Mouse (Mus musculus) mouse embryonic stem cell (cell line): Measurements from ENCODE around the gene Rom1.
"Not testable (repeated sequence)": the region's sequence is repeated elsewhere in the genome, so short reads cannot be mapped to it uniquely, and the experiment has no call there.

Source experiments
- in situ Hi-C, 2 experiments: fragments of 300-500 bp; cut with MboI; formaldehyde crosslinking; loops; 1 replicate in 1 of 2; 3 replicates in 1 of 2; pipeline ENCODE4 v1.14.3; 2019 to 2020; ENCODE audit warnings: low sequenced_read_pairs in 2 of 2, low pct_unique_long_range_greater_than_20kb in 1 of 2, mixed read lengths in 1 of 2; ENCODE audit not compliant: unreplicated experiment in 1 of 2

Rom1 gene

DNA sequence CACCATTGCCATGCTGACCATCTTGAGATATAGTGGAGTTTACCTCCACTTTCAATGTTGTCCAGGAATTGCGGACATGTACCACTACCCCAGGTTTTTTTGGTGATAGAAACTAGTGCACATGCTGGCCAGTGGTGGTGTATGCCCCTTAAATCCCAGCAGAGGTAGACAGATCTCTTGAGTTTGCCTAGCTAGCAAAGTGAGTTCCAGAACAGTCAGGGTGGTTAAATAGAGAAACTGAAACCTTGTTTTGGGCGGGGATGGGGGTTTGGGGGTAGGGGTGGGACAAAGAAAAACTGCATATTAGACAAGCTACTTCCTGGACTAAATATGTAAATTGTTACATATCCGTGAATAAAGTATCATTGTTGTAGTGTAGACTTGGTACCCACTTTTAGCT lies 10.2 kb downstream of the Rom1 start:
- in situ Hi-C loops, result no loop called here

- in situ Hi-C loops, result no loop called here
Measured at GRCm38 (mm10) chr19:8914212-8914611, 14.9 kb downstream of the Rom1 start.

- in situ Hi-C loops, result no loop called here
Measured at GRCm38 (mm10) chr19:8911810-8912209, 17.3 kb downstream of the Rom1 start.

DNA sequence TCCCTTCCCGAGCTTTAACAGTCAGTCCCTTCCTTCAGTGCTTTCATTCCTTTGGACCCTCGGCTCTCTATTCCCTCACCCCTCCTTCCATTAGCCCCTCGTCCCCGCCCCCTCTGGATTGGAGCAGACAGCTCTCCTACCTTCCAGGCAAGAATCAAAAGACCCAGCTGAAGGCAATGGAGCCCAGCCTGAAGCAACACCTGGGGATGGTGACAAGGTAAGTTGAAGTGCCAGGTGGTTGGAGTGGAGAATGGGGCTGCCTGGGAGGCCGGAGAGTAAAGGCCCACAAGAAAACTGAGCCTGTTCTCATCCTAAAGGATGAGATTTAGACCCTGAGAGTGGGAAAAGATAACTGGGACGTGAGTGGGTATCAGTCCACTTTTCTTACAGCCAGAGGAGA lies 20.6 kb downstream of the Rom1 start:
- in situ Hi-C loops, result loop anchor here in 1 of 2 experiments (5.0 kb wide), 1 partner anchor 44 kb away; the partner anchor contains the start of gene Tut1

DNA sequence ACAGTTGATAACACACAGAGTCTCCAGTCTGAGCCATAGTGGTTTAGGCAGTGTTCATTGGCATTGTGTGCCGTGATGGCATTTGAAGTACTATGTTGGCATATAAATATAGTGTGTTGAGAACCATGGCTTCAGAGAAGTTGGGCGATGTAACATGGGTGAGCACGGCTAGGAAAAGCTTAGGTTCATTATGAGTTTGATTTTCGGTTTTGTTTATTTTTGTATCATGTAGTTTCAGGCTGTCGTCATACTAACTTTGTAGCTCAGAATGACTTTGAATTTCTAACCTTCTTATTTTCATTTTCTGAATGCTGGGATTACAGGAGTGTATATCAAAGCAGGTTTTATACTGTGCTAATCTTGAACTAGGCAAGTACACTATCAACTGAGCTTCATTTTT lies 25.7 kb downstream of the Rom1 start:
- in situ Hi-C loops, result no loop called here

DNA sequence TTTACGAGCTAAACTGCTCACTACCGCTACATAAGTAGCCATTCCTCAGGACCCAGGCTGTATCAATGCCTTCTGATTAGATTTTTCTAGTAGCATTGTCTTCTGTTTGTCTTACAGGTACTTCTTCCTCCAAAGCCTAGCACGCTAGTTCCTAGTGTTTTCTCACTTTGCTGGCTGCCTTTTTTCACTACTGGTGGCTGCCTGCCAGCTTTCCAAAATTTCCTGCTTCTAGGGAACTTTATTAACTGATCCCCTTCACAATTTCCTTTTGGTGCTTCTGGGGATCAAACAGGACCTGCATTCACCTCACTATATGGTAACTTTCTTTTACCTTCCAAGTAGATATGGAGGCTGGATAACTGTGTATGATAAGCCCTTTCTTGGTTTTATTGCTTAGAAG lies 30.1 kb downstream of the Rom1 start:
- in situ Hi-C loops, result no loop called here

DNA sequence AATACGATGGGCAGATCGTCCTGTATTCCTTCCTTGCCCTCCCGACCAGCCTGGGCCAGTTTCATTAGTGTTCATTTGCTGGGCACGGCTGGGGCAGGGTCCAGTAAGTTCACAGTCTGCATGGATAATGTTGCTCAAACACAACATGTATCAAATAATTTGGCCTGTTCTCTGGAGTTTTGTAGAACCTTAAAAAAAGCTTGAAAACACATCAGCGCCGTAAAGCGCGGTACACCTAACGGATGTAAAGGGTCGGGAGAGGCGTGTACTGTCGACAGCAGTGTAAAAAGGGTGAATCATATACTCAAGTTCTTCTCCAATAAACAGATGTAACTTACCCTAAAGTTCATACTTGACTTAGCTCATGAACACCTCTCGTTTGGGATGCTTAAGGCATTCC lies 30.6 kb downstream of the Rom1 start:
- in situ Hi-C loops, result no loop called here

GRCm38 (mm10) chr19:8897865-8898495 lies 31.2 kb downstream of the Rom1 start, which contains the start of gene Ganab:
Gene Ganab (plus strand): TSS chr19:8898071.
- in situ Hi-C loops, result no loop called here

- in situ Hi-C loops, result not testable (repeated sequence)
Measured at GRCm38 (mm10) chr19:8897211-8897864, 31.8 kb downstream of the Rom1 start.

DNA sequence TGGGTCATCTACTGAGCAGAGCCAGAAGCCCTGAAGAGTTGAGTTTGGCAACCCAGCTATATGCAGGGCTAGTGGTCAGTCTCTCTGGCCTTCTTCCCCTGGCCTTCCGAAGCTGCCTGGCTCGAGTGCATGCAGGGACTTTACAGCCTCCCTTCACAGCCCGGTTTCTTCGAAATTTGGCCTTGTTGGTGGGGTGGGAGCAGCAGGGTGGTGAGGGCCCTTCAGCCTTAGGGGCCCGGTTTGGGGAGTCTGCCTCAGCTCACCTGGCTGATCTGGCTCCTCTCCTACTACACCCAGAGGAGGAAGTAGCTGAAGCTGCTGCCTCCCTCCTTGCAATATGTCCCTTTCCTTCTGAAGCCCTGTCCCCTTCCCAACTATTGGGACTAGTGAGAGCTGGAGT lies 32.9 kb downstream of the Rom1 start:
- in situ Hi-C loops, result not testable (repeated sequence)

DNA sequence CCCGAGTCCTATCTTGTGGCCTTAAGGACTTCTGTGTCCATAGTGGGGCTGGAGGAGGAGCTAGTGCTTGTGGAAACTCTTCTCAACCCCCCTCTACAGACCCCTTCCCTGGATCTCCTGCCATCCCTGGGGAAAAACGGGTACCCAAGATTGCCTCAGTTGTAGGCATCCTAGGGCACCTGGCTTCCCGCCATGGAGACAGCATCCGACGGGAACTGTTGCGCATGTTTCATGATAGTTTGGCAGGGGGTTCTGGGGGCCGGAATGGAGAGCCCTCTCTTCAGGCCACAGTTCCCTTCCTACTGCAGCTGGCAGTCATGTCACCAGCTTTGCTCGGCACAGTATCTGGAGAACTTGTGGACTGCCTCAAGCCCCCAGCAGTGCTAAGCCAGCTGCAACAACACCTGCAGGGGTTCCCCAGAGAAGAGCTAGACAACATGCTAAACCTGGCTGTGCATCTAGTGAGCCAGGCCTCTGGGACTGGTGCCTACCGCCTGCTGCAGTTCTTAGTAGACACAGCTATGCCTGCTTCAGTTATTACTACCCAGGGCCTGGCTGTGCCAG lies 33.7 kb downstream of the Rom1 start:
- in situ Hi-C loops, result no loop called here

- in situ Hi-C loops, result no loop called here
Measured at GRCm38 (mm10) chr19:8892829-8893766, 36.1 kb downstream of the Rom1 start, which contains the start of gene Ints5. Gene Ints5 (plus strand): TSS chr19:8893005.

DNA sequence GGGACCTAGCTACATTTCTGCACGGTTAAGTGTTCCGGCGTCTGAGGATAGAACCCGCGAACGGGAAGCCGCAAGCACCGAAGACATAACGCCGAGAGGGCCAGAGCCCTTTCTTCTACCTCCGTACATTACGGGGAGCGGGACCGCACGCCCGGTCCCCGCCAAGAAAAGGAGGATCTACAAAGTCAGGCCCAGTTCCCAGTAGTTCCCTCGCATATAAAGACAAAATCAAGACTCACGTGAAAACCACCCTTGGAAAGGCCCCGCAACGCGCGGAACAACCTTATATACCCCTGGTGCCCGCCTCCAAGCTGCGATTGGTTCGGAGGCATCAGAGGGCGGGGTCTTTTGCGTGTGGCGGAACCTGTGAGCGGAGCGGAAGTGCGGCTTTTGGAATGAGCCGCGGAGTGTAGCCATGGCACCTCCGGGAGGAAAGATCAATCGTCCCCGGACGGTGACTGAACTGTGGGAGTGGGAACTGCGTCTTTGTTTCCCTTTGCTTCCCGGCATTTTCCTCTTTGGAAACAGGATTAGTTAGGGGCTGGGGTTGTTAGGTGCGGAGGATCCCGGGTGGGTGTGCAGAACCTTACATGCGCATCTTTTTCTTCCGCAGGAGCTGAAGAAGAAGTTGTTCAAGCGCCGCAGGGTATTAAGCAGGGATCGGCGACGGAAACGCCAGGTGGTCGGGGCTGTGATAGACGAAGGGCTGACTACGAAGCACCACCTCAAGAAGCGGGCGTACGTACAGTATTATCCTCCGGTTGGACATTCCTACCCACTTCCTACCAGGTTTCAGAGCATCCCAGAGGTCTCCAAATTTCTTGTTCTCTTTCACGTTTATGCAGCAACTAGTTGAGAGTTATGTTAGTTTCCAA lies 40.4 kb downstream of the Rom1 start, which contains the start of the genes 1810009A15Rik and Gm49416:
Gene 1810009A15Rik, plus strand, starts transcription at position 343 of the 875 bp plus-strand sequence.
Gene Gm49416, plus strand, starts transcription at position 416 of the 875 bp plus-strand sequence.
- in situ Hi-C loops, result no loop called here

DNA sequence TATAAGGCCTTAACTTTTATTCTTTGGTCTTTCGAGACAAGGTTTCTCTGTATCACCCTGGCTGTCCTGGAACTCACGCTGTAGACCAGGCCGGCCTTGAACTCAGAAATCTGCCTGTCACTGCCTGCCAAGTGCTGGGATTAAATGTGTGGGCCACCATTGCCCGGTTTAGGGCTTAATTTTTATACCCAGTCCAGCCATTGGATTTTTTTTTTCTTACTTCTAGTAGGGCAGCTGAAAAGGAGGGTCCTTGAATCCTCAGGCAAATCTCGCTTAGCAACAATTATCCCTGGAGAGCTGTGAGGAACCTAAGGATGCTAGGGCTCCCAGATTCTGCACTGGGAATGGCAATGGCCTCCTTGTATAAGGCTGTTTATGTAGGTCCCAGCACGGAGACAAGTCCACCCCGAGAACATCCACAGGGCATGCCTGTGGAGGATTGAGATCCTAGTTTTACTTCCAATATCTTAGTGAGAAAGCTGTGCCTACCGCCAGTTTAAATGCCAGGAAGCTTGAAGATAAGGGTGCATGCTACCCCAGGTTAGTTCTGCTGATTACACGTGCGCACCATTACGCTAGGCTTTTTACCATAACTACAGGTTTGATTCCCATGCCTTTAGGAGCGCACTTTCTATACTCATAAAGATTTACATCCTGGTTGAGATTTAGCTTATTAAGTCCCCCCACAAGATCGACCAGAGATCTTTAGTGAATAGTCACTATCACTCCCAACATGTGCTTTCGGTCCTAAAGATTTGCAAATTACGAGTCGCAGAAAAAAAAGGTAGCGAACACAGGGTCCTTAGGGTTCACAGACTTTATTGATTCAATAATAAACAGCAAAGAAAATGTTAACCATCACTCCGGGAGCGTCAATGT lies 41.3 kb downstream of the Rom1 start:
- in situ Hi-C loops, result no loop called here

- in situ Hi-C loops, result no loop called here
Measured at GRCm38 (mm10) chr19:8886916-8887584, 42.1 kb downstream of the Rom1 start.

DNA sequence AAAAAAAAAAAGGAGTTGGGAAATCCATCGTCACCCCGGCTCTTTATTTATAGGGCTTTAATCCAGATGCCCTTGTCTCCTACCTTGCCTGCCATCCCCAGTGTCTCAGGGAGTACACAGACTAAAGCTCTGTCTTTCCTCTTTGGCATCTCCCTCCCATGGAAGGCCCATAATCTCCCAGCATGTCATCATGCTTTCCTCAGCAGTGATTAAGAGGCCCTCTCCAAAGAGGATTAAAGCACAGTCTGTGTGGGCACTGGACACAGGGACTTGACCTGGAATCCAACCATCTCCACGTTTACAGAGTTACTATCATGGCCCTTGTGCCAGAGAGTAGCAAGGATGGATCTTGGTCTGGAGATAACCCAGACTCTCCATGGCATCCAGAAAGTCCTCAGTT lies 45.5 kb downstream of the Rom1 start, which contains the start of the genes Lbhd1 and Gm49403:
Gene Lbhd1, plus strand, starts transcription at position 117 of the 400 bp plus-strand sequence.
Gene Gm49403, plus strand, starts transcription at position 315 of the 400 bp plus-strand sequence.
- in situ Hi-C loops, result no loop called here
